Comparison of ENCODE assay signal across 9 mouse cellular contexts in the genomic region with DNA sequence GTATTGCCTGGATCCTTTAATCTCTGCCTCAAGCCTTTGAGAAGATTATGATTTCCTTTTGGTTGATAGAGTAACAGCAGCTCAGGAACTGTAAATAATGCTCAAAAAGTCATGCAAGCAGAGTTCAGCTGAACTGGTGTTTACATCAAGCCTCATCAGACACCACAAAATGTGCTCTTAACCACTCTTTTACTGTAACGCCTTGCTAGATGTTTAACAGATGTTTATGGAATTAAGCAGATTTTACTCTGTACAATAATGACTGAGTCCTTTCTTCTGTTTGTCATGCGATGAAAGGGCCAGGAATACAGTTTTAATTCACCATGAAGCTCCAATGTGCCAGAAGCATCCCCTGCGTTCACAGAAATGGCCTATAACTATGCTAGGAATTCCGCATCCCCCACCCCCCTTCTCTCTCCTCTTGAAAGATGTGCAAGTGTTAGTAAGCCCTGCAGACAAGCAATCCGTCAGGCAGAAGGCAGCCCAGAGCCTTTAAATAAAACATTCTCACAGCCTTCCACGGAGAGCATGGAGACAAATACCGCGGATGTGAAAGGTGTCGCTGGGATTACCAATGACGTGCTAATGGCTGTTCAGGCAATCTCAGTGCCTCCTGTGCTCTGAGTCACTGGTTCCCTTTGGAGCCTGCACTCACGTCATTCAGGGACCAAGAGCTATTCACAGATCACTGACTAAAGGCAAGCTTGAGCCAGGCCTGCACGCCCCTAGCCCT.
A peak's percentile ranks its signal among the peaks of the same experiment; 100 is the strongest.
DNase-seq lines count a peak whose midpoint lies in the region; ATAC-seq and TF ChIP-seq lines count a peak whose summit lies in the region.
"Had no signal": no experiment of that assay in that cellular context is flagged by ENCODE, and none has a peak within 500 bp of the region (broad histone marks: within the 10 kb centered on the region; RNA-seq: fewer than 3 reads in every experiment).

No protein-coding gene starts in this region.

- peak overlapping the region; percentile 11; the same call in 1 of the 2 replicates for H3K27ac ChIP-seq in hindbrain, postnatal 0 days
- H3K27ac ChIP-seq: liver, embryonic 15.5 days had no signal

- no peaks in the 10 kb centered on the region for H3K9me3 ChIP-seq in hindbrain, postnatal 0 days (ENCODE audit: low read length)
- H3K9me3 ChIP-seq: liver, embryonic 15.5 days had no signal

- peak; percentile 84 for ATAC-seq in hindbrain, postnatal 0 days

- 8% methylated on average over 12 of the region's 12 CpGs for WGBS in hindbrain, postnatal 0 days

- no peak overlapping the region for H3K4me3 ChIP-seq in hindbrain, postnatal 0 days (ENCODE audit: low read length)
- H3K4me3 ChIP-seq: liver, embryonic 15.5 days had no signal

- no peaks in the 10 kb centered on the region for H3K36me3 ChIP-seq in hindbrain, postnatal 0 days (ENCODE audit: insufficient read depth, low read length)
- H3K36me3 ChIP-seq: liver, embryonic 15.5 days had no signal

- peak overlapping the region; percentile 44 for H3K4me2 ChIP-seq in hindbrain, postnatal 0 days (ENCODE audit: low read depth, low read length)
- H3K4me2 ChIP-seq: liver, embryonic 15.5 days had no signal

- DNase-seq in cerebellum, postnatal 14 days = peak; percentile 3 to 13
- no peak for DNase-seq in cerebellum, adult 11 months
- peak; percentile 7 for DNase-seq in right cerebral cortex, adult 18-20 months
- DNase-seq in right cerebral cortex, postnatal 14 days = no peak
- peak; percentile 42 for DNase-seq in hindbrain, postnatal 0 days (ENCODE audit: low spot score)
- DNase-seq in retina, embryonic 14.5 days (ENCODE audit: low spot score) = peak; percentile 58
- no peak for DNase-seq in spleen, postnatal 14 days (ENCODE audit: low spot score in 2 of 2)
- no peak for DNase-seq in urinary bladder, adult 2 months (ENCODE audit: low spot score)

- H3K4me1 ChIP-seq in hindbrain, postnatal 0 days (ENCODE audit: insufficient read depth, low read length) = peaks cover 5% of the 10 kb centered on the region; the same call in 1 of the 2 replicates
- H3K4me1 ChIP-seq: liver, embryonic 15.5 days had no signal

- no peak overlapping the region for H3K9ac ChIP-seq in hindbrain, postnatal 0 days (replicated peaks; ENCODE audit: low read length)
- H3K9ac ChIP-seq: liver, embryonic 15.5 days had no signal

- no peaks in the 10 kb centered on the region for H3K27me3 ChIP-seq in hindbrain, postnatal 0 days (ENCODE audit: insufficient read depth, low read length)
- H3K27me3 ChIP-seq: liver, embryonic 15.5 days had no signal

- no peak for TF ChIP-seq CTCF in hindbrain, postnatal 0 days (IDR thresholded peaks at IDR 0.05; ENCODE audit: low read depth)

Comparison
In these comparisons a context has a peak if more than half of its experiments do, and no peak if none do; other contexts are left out.
1. DNase-seq: peak in cerebellum, postnatal 14 days (2 of 2), right cerebral cortex, adult 18-20 months (single experiment), hindbrain, postnatal 0 days (single experiment) and retina, embryonic 14.5 days (single experiment); none in cerebellum, adult 11 months (single experiment), right cerebral cortex, postnatal 14 days (single experiment), spleen, postnatal 14 days (0 of 2) and urinary bladder, adult 2 months (single experiment).